Mouse (Mus musculus): ENCODE data around the gene Gbgt1.

- no peak for TF ChIP-seq POLR2A (IDR thresholded peaks at IDR 0.05; ENCODE audit: borderline replicate concordance, extremely low read depth, low read depth, low read length)
- no peak for TF ChIP-seq CTCF (IDR thresholded peaks at IDR 0.05; ENCODE audit: insufficient read depth, low read length)
These were observed 27.2 kb upstream of the Gbgt1 start for GRCm38 (mm10) chr2:28469461-28469860.

All from lung, adult 2 months (tissue).